Mouse (Mus musculus): ENCODE measurements around the gene Zfp341. TPM values are rescaled to one million over a fixed set of nuclear protein-coding genes. Genes with fewer than 3 reads are reported as not detected.

The Zfp341 gene
- polyA plus RNA-seq, 1 experiment from 2014 or later = 1.00 TPM

- H3K4me2 ChIP-seq = 0 out of 2 replicates have a peak overlapping the region, but pooled peaks have one; percentile 14
- no peak overlapping the region for H3K4me3 ChIP-seq (replicated peaks)
- no peaks in the 10 kb centered on the region for H3K4me1 ChIP-seq
- 85% methylated on average over 9 of the region's 9 CpGs for WGBS
- peaks cover 4% of the 10 kb centered on the region; the same call in 1 of the 2 replicates for H3K9me3 ChIP-seq (replicated peaks)
- peak overlapping the region; percentile 84 for H3K27ac ChIP-seq
- no peak overlapping the region for H3K9ac ChIP-seq
- H3K36me3 ChIP-seq = peaks cover 42% of the 10 kb centered on the region
- no peaks in the 10 kb centered on the region for H3K27me3 ChIP-seq
- peak; percentile 68 for ATAC-seq (replicated peaks; ENCODE audit: low FRiP score)
These were observed 28.9 kb downstream of the Zfp341 start for GRCm38 (mm10) chr2:154642005-154642459.

GRCm38 (mm10) chr2:154642712-154643385, 29.8 kb downstream of the Zfp341 start:
- no peak overlapping the region for H3K4me2 ChIP-seq
- H3K9ac ChIP-seq = no peak overlapping the region
- H3K27ac ChIP-seq = peak overlapping the region; percentile 84
- H3K4me3 ChIP-seq (replicated peaks) = no peak overlapping the region
- H3K27me3 ChIP-seq = no peaks in the 10 kb centered on the region
- ATAC-seq (replicated peaks; ENCODE audit: low FRiP score) = no peak
- WGBS = 79% methylated on average over 6 of the region's 6 CpGs
- peaks cover 4% of the 10 kb centered on the region; the same call in 1 of the 2 replicates for H3K9me3 ChIP-seq (replicated peaks)
- peaks cover 37% of the 10 kb centered on the region for H3K36me3 ChIP-seq
- peaks cover 3% of the 10 kb centered on the region; the same call in 1 of the 2 replicates for H3K4me1 ChIP-seq

GRCm38 (mm10) chr2:154646634-154647033, 33.5 kb downstream of the Zfp341 start:
- Histone ChIP-seq H3K9ac (no peak overlapping the region), H3K36me3 (peaks cover 17% of the 10 kb centered on the region), H3K4me2 (no peak overlapping the region), H3K4me1 (peaks cover 8% of the 10 kb centered on the region; the same call in 1 of the 2 replicates), H3K9me3 (replicated peaks) (no peaks in the 10 kb centered on the region), H3K27me3 (no peaks in the 10 kb centered on the region), H3K27ac (no peak overlapping the region), H3K4me3 (replicated peaks) (no peak overlapping the region)
- 81% methylated on average over 5 of the region's 5 CpGs for WGBS
- no peak for ATAC-seq (replicated peaks; ENCODE audit: low FRiP score)

- 30% methylated on average over 3 of the region's 3 CpGs for WGBS
- ATAC-seq (replicated peaks; ENCODE audit: low FRiP score) = no peak
- H3K4me1 ChIP-seq = peaks cover 8% of the 10 kb centered on the region; the same call in 1 of the 2 replicates
- H3K4me3 ChIP-seq (replicated peaks) = no peak overlapping the region
- H3K9me3 ChIP-seq (replicated peaks) = no peaks in the 10 kb centered on the region
- H3K36me3 ChIP-seq = peaks cover 17% of the 10 kb centered on the region
- no peak overlapping the region for H3K27ac ChIP-seq
- no peak overlapping the region for H3K9ac ChIP-seq
- no peak overlapping the region for H3K4me2 ChIP-seq
- H3K27me3 ChIP-seq = no peaks in the 10 kb centered on the region
These were observed 35.0 kb downstream of the Zfp341 start for GRCm38 (mm10) chr2:154648086-154648485.

- Histone ChIP-seq H3K27ac (peak overlapping the region; percentile 88), H3K4me1 (peaks cover 8% of the 10 kb centered on the region; the same call in 1 of the 2 replicates), H3K9ac (no peak overlapping the region), H3K9me3 (replicated peaks) (no peaks in the 10 kb centered on the region), H3K36me3 (peaks cover 5% of the 10 kb centered on the region), H3K4me2 (no peak overlapping the region), H3K27me3 (no peaks in the 10 kb centered on the region), H3K4me3 (replicated peaks) (no peak overlapping the region)
- 90% methylated on average over 3 of the region's 3 CpGs for WGBS
- ATAC-seq (replicated peaks; ENCODE audit: low FRiP score) = no peak
These were observed 37.3 kb downstream of the Zfp341 start for GRCm38 (mm10) chr2:154650404-154650803.

- no peaks in the 10 kb centered on the region for H3K9me3 ChIP-seq (replicated peaks)
- H3K4me2 ChIP-seq = 0 out of 2 replicates have a peak within 1 kb of the TSS, but pooled peaks have one; percentile 12
- 44% methylated on average over 8 of the region's 8 CpGs for WGBS
- H3K4me1 ChIP-seq = peaks cover 13% of the 10 kb centered on the region
- H3K27ac ChIP-seq = peak within 1 kb of the TSS; percentile 88
- ATAC-seq (replicated peaks; ENCODE audit: low FRiP score) = peak; percentile 59
- H3K9ac ChIP-seq = no peak within 1 kb of the TSS
- no peaks in the 10 kb centered on the region for H3K27me3 ChIP-seq
- no peak within 1 kb of the TSS for H3K4me3 ChIP-seq (replicated peaks)
- no peaks in the 10 kb centered on the region for H3K36me3 ChIP-seq
These were observed 38.3 kb downstream of the Zfp341 start, which contains the start of gene Chmp4b for GRCm38 (mm10) chr2:154651363-154651762. Gene Chmp4b, plus strand, starts transcription at chr2:154651705.

GRCm38 (mm10) chr2:154654976-154655375, 41.9 kb downstream of the Zfp341 start:
- H3K9me3 ChIP-seq (replicated peaks) = no peaks in the 10 kb centered on the region
- 95% methylated on average over 12 of the region's 12 CpGs for WGBS
- peaks cover 24% of the 10 kb centered on the region for H3K4me1 ChIP-seq
- H3K9ac ChIP-seq = no peak overlapping the region
- H3K4me3 ChIP-seq (replicated peaks) = no peak overlapping the region
- no peak for ATAC-seq (replicated peaks; ENCODE audit: low FRiP score)
- no peak overlapping the region for H3K4me2 ChIP-seq
- H3K27me3 ChIP-seq = no peaks in the 10 kb centered on the region
- H3K27ac ChIP-seq = no peak overlapping the region
- H3K36me3 ChIP-seq = no peaks in the 10 kb centered on the region

- no peak for ATAC-seq (replicated peaks; ENCODE audit: low FRiP score)
- H3K27me3 ChIP-seq = no peaks in the 10 kb centered on the region
- H3K9me3 ChIP-seq (replicated peaks) = no peaks in the 10 kb centered on the region
- peaks cover 4% of the 10 kb centered on the region for H3K36me3 ChIP-seq
- 0 out of 2 replicates have a peak overlapping the region, but pooled peaks have one; percentile 24 for H3K9ac ChIP-seq
- H3K4me1 ChIP-seq = peaks cover 24% of the 10 kb centered on the region
- H3K27ac ChIP-seq = peak overlapping the region; percentile 64
- peak overlapping the region; percentile 56 for H3K4me2 ChIP-seq
- peak overlapping the region; percentile 93 for H3K4me3 ChIP-seq (replicated peaks)
- WGBS = 59% methylated on average over 2 of the region's 2 CpGs
These were observed 42.8 kb downstream of the Zfp341 start for GRCm38 (mm10) chr2:154655878-154656414.

- H3K4me2 ChIP-seq = peak overlapping the region; percentile 81
- WGBS = under 1% methylated on average over 67 of the region's 67 CpGs
- ATAC-seq (replicated peaks; ENCODE audit: low FRiP score) = peak; percentile 99
These were observed 43.8 kb downstream of the Zfp341 start for GRCm38 (mm10) chr2:154656710-154657485.

GRCm38 (mm10) chr2:154657486-154658237, 44.6 kb downstream of the Zfp341 start:
- peaks cover 24% of the 10 kb centered on the region for H3K4me1 ChIP-seq
- peak overlapping the region; percentile 88 for H3K9ac ChIP-seq
- H3K27me3 ChIP-seq = no peaks in the 10 kb centered on the region
- no peaks in the 10 kb centered on the region for H3K9me3 ChIP-seq (replicated peaks)
- peak overlapping the region; percentile 81 for H3K4me2 ChIP-seq
- ATAC-seq (replicated peaks; ENCODE audit: low FRiP score) = peak; percentile 27
- 5% methylated on average over 12 of the region's 12 CpGs for WGBS
- peak overlapping the region; percentile 93 for H3K4me3 ChIP-seq (replicated peaks)
- H3K27ac ChIP-seq = peak overlapping the region; percentile 89
- peaks cover 15% of the 10 kb centered on the region for H3K36me3 ChIP-seq

More at GRCm38 (mm10) chr2:154656710-154657485, 43.8 kb downstream of the Zfp341 start:
- Histone ChIP-seq H3K27ac (peak overlapping the region; percentile 89), H3K4me3 (replicated peaks) (peak overlapping the region; percentile 93), H3K4me1 (peaks cover 24% of the 10 kb centered on the region), H3K27me3 (no peaks in the 10 kb centered on the region), H3K36me3 (peaks cover 10% of the 10 kb centered on the region), H3K9me3 (replicated peaks) (no peaks in the 10 kb centered on the region), H3K9ac (peak overlapping the region; percentile 88)

GRCm38 (mm10) chr2:154659070-154659469, 46.0 kb downstream of the Zfp341 start:
- H3K9ac ChIP-seq = peak overlapping the region; percentile 88; the same call in 1 of the 2 replicates
- 71% methylated on average over 4 of the region's 4 CpGs for WGBS
- H3K27ac ChIP-seq = no peak overlapping the region; the same call in 1 of the 2 replicates

More at GRCm38 (mm10) chr2:154659070-154659469, 46.0 kb downstream of the Zfp341 start:
- H3K9me3 ChIP-seq (replicated peaks) = no peaks in the 10 kb centered on the region
- no peak for ATAC-seq (replicated peaks; ENCODE audit: low FRiP score)
- H3K4me1 ChIP-seq = peaks cover 24% of the 10 kb centered on the region
- no peaks in the 10 kb centered on the region for H3K27me3 ChIP-seq
- H3K36me3 ChIP-seq = peaks cover 21% of the 10 kb centered on the region
- H3K4me3 ChIP-seq (replicated peaks) = peak overlapping the region; percentile 93; the same call in 1 of the 2 replicates
- peak overlapping the region; percentile 81 for H3K4me2 ChIP-seq
